Mouse (Mus musculus): ENCODE measurements around the gene Nwd1. TPM values are rescaled to one million over a fixed set of nuclear protein-coding genes. Genes with fewer than 3 reads are reported as not detected.

Gene Nwd1
- polyA plus RNA-seq (2017; shearing (Covaris generic)) = under 1 TPM in 1 of 2 experiments, not detected in 1; 0.17 TPM

DNA sequence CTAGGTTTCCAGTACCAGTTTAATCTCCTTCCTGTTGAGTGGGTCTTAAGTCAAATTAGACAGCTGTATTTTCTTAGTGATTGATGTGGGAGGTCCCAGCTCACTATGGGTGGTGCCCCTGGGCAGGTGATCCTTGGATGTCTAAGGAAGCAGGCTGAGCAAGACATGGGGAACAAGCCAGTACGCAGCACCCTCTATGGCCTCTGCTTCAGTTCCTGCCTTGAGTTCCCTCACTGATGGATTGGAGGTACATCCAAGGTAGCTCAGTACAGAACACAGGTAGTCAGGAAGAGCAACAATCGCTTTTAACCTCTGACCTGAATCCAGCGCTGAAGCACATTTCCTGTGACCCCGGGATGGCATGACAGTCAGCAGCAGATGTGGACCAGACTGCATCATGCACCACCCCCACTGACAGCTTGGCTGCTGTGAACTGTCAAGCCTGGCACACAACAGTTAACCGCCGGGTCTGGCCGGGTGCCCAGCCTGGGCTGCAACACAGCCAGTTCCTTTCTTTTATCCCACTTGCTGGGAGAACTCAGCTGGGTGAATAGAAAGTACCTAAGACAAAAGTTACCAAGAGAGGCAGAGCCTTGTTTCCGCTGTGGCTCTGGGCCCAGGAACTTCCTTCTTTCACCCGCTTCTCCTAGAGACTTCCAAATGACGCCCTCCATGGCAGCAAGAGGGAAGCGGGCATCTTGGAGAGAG lies at the start of gene Nwd1:
TSS of gene Nwd1 (plus strand) at position 652 of the 708 bp plus-strand sequence.

DNA sequence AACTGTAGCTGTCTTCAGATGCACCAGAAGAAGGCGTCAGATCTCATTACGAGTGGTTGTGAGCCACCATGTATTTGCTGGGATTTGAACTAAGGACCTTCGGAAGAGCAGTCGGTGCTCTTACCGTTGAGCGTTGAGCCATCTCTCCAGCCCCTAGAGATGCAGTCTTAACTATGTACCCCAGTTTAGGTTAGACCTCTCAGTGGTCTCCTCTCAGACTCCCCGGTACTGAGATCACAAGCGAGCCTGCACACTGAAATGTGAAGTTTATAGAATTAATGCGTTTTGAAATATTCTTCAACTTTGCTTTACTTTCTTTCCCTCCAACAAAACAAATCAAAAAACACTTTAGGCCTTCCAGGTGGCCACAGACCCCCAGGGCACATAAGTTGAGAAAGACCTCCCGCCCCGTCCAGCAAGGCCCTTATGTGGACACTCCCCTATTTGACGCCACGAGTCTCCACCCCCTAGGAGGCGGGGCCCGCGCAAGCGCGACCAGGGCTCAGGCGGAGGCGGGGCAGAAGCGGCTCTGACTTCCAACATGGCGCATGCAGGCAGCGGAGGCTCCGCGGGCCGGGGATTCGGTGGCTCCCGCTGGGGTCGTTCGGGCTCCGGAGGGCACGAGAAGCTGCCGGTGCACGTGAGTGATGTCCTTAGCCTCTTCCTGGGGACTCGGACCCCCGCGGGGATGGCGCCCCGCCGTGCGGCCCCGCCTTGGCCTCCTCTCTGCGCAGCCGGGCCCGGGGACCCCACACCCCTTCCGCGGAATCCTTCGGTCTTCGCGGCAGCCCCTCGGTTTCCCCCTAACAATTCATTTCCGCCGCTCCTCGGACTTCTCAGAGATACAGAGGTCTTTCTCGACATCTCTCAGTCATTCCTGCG lies 76.5 kb downstream of the Nwd1 start, which contains the start of gene Sin3b:
TSS of gene Sin3b (plus strand) at position 517 of the 882 bp plus-strand sequence.

DNA sequence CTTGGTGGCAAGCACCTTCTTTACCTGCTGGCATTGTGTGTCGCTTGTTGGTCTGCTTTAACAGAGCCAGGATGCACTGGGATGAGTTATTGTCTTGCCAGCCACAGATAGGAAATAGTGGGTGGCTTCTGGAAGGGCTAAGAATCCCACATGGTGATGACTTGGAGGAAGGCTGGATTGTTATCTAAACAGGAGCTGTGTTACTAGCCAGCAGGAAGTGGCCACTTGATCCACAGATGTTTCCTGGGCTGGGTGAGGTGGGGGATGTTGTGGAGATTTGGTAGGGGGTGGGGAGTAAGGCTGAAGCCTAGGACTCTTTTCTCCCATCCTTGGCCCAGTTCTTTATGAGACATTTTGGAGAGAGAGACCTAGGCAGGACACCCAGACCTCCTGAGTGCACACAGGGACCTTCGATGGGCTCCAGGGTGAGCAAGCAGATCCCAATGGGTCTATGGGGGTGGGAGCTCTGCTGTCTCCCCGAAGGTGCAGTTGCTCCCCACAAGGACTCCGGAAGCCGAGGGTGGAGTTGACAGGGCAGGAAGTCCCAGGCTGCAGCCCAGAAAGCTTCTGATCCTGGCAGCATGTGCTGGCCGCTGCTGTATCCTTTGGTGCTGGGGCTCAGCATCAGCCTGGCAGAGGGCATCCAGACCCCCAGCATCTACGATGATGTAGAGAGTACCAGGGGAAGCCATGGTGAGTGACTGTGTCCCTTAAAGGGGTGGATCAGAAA lies 115.0 kb downstream of the Nwd1 start, which contains the start of gene F2rl3:
TSS of gene F2rl3 (plus strand) at position 559 of the 730 bp plus-strand sequence.

Other genes with a start within 250 kb of the Nwd1 start
- 10 to 100 TPM; 44.2 to 44.3 TPM for gene Eps15l1, start 225.3 kb upstream of the Nwd1 start, polyA plus RNA-seq (2017; shearing (Covaris generic))
- gene Calr3, start 202.8 kb upstream of the Nwd1 start, polyA plus RNA-seq (2017; shearing (Covaris generic)) = under 1 TPM; 0.18 to 1.00 TPM
- gene 1700030K09Rik, start 202.8 kb upstream of the Nwd1 start, polyA plus RNA-seq (2017; shearing (Covaris generic)) = 1 to 10 TPM; 5.7 to 7.3 TPM
- 10 to 100 TPM; 67.0 to 69.6 TPM for gene Cherp, start 171.5 kb upstream of the Nwd1 start, polyA plus RNA-seq (2017; shearing (Covaris generic))
- gene Slc35e1, start 154.1 kb upstream of the Nwd1 start, polyA plus RNA-seq (2017; shearing (Covaris generic)) = 10 to 100 TPM; 26.2 to 47.5 TPM
- 10 to 100 TPM; 12.7 to 16.1 TPM for gene Med26, start 98.4 kb upstream of the Nwd1 start, polyA plus RNA-seq (2017; shearing (Covaris generic))
- 10 to 100 TPM; 58.1 to 69.0 TPM for gene Smim7, start 75.6 kb upstream of the Nwd1 start, polyA plus RNA-seq (2017; shearing (Covaris generic))
- 1 to 10 TPM in 1 of 2 experiments, under 1 TPM in 1; 0.79 to 1.4 TPM for gene Tmem38a, start 74.7 kb upstream of the Nwd1 start, polyA plus RNA-seq (2017; shearing (Covaris generic))
- 100 to 1,000 TPM; 226 to 275 TPM for gene Sin3b, start 76.6 kb downstream of the Nwd1 start, polyA plus RNA-seq (2017; shearing (Covaris generic))
- gene F2rl3, start 115.2 kb downstream of the Nwd1 start, polyA plus RNA-seq (2017; shearing (Covaris generic)) = 10 to 100 TPM in 1 of 2 experiments, 1 to 10 TPM in 1; 7.3 to 13.6 TPM

All from activated CD4-positive, CD25-positive, alpha-beta regulatory T cell (primary cell).